Comparison of ENCODE assay signal across 26 mouse cellular contexts in the genomic region with DNA sequence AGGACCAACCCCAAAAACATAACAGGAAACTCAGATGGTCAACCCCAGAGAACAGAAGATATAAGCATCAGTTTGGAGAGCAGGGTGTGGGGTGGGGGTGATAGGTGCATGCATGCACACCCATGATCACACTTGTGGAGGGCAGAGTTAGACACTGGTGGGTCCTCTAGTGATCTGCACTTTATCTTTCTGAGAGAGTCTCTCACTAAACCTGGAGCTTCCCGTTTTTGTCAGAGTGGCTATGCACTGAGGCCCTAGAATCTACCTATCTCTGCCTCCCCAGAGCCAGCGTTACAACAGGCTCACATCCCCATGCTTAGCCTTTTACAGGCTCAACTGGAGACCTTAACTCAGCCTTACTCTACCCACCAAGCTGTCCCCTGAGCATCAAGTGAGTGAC. TPM values are rescaled to one million over a fixed set of nuclear protein-coding genes. Genes with fewer than 3 reads are reported as not detected.
A peak's percentile ranks its signal among the peaks of the same experiment; 100 is the strongest.
DNase-seq lines count a peak whose midpoint lies in the region; ATAC-seq and TF ChIP-seq lines count a peak whose summit lies in the region.
"Had no signal": no experiment of that assay in that cellular context is flagged by ENCODE, and none has a peak within 500 bp of the region (broad histone marks: within the 10 kb centered on the region; RNA-seq: fewer than 3 reads in every experiment).

No protein-coding gene starts in this region.

- 30% methylated on average over 2 of the region's 2 CpGs for WGBS in liver, postnatal 0 days (ENCODE audit: insufficient replicate concordance)

- H3K27ac ChIP-seq in liver, postnatal 0 days (ENCODE audit: low read depth), result peak overlapping the region; percentile 5; the same call in 1 of the 2 replicates
- H3K27ac ChIP-seq: embryonic facial prominence, embryonic 12.5 days; forebrain, embryonic 10.5 days; gastrocnemius, adult 2 months; heart, embryonic 10.5 days; hindbrain, embryonic 12.5 days; hindbrain, postnatal 0 days had no signal

- H3K9ac ChIP-seq in liver, postnatal 0 days (replicated peaks), result no peak overlapping the region
- H3K9ac ChIP-seq: embryonic facial prominence, embryonic 12.5 days; hindbrain, embryonic 12.5 days had no signal

- ATAC-seq in G1E (ENCODE audit: extremely low read depth, insufficient number of reproducible peaks, low FRiP score, poor library complexity, severe bottlenecking), result peak; percentile 66
- 0 out of 2 replicates have a peak, but pooled peaks have one; percentile 8 for ATAC-seq in erythroblast, adult 5-6 weeks (replicated peaks; ENCODE audit: low FRiP score, poor library complexity, severe bottlenecking)
- no peak for ATAC-seq in liver, postnatal 0 days
- ATAC-seq: activated CD4-positive, CD25-positive, alpha-beta regulatory T cell, adult 4 months; forebrain, embryonic 14.5 days; hindbrain, postnatal 0 days had no signal

- H3K36me3 ChIP-seq in G1E (replicated peaks), result peaks cover 85% of the 10 kb centered on the region
- peaks cover 23% of the 10 kb centered on the region for H3K36me3 ChIP-seq in liver, postnatal 0 days (replicated peaks; ENCODE audit: insufficient read depth, low read length)

- H3K4me1 ChIP-seq in G1E (ENCODE audit: insufficient read depth, low read depth, low read length), result peaks cover 49% of the 10 kb centered on the region
- 0 out of 2 replicates have a peak, but pooled peaks cover 5% of the 10 kb centered on the region for H3K4me1 ChIP-seq in liver, postnatal 0 days (ENCODE audit: insufficient read depth)
- H3K4me1 ChIP-seq: embryonic facial prominence, embryonic 12.5 days; forebrain, embryonic 10.5 days; hindbrain, embryonic 12.5 days had no signal

- H3K4me2 ChIP-seq in liver, postnatal 0 days (ENCODE audit: low read depth, low read length), result no peak overlapping the region
- H3K4me2 ChIP-seq: embryonic facial prominence, embryonic 12.5 days; hindbrain, embryonic 12.5 days had no signal

- DNase-seq in G1E (ENCODE audit: low spot score), result no peak
- peak; percentile 98 for DNase-seq in MEL-GATA-1-ER (ENCODE audit: extremely low read depth, low read depth)
- DNase-seq in liver, postnatal 0 days, result no peak
- no peak for DNase-seq in kidney, postnatal 25 days
- DNase-seq in gastrocnemius, postnatal 4 days (ENCODE audit: low spot score in 2 of 2), result no peak
- no peak for DNase-seq in layer of hippocampus, postnatal 36 days
- no peak for DNase-seq in thymus, postnatal 36 days
- DNase-seq: adrenal gland, postnatal 14 days; cerebellum, adult 18-20 months; cerebellum, adult 9-11 months; embryo, embryonic 11 days; gastrocnemius, adult 2 months; gastrocnemius, postnatal 25 days; heart, adult 18-20 months; heart, postnatal 10 days; heart, postnatal 4 days had no signal

- no peaks in the 10 kb centered on the region for H3K27me3 ChIP-seq in G1E (ENCODE audit: insufficient read depth, low read length)
- H3K27me3 ChIP-seq in liver, postnatal 0 days (ENCODE audit: insufficient read depth, low read length), result no peaks in the 10 kb centered on the region
- H3K27me3 ChIP-seq: CH12.LX; embryonic facial prominence, embryonic 12.5 days; hindbrain, embryonic 12.5 days had no signal

- no peak for TF ChIP-seq CTCF in G1E (IDR thresholded peaks at IDR 0.05; ENCODE audit: low read depth, low read length)
- no peak for TF ChIP-seq CTCF in liver, postnatal 0 days (IDR thresholded peaks at IDR 0.05; ENCODE audit: low read depth)

- no peak for TF ChIP-seq EP300 in liver, postnatal 0 days (IDR thresholded peaks at IDR 0.05; ENCODE audit: low read depth)

- H3K9me3 ChIP-seq in G1E (replicated peaks), result peaks cover 8% of the 10 kb centered on the region
- no peaks in the 10 kb centered on the region for H3K9me3 ChIP-seq in liver, postnatal 0 days (ENCODE audit: low read length)
- H3K9me3 ChIP-seq: embryonic facial prominence, embryonic 12.5 days; forebrain, embryonic 10.5 days; heart, embryonic 10.5 days; hindbrain, embryonic 12.5 days had no signal

- H3K4me3 ChIP-seq in G1E (ENCODE audit: low read depth, low read length), result no peak overlapping the region
- H3K4me3 ChIP-seq in liver, postnatal 0 days (ENCODE audit: low read depth, low read length), result no peak overlapping the region
- H3K4me3 ChIP-seq: embryonic facial prominence, embryonic 12.5 days; erythroblast, embryonic 14.5 days; forebrain, embryonic 10.5 days; gastrocnemius, adult 2 months; heart, embryonic 10.5 days; hindbrain, embryonic 12.5 days had no signal

RNA-seq across cellular contexts. Expression of a gene that starts 9.1 kb away (rescaled TPM):
- total RNA-seq in G1E (2014; fragmentation: Nextera tagmentation) (63.4 and 95.9 TPM in 2 replicates), G1E (2017) (76.4 and 77.1 TPM in 2 replicates)
- polyA plus RNA-seq in G1E (2012), result 44.0 and 46.8 TPM in 2 replicates
- 14.6 and 20.9 TPM in 2 replicates for total RNA-seq in erythroblast, adult 5-6 weeks (2015; ENCODE audit: low replicate concordance)
- total RNA-seq in erythroblast, adult 5-6 weeks (2017; ENCODE audit: low replicate concordance), result 35.9 and 52.0 TPM in 2 replicates
- polyA plus RNA-seq in liver, postnatal 0 days (2015; fragmentation: Nextera tagmentation; extraction: Ambion mirVana), result 17.0 and 18.4 TPM in 2 replicates
- total RNA-seq in gastrocnemius, postnatal 4 days (2021), result 10 to 100 TPM; 44.2 to 52.2 TPM
- 10 to 100 TPM; 54.8 to 57.8 TPM for total RNA-seq in layer of hippocampus, postnatal 36 days (2021)

RNA-seq across cellular contexts. Expression of a gene that starts 15.2 kb away (rescaled TPM):
- total RNA-seq in G1E (2014; fragmentation: Nextera tagmentation), result 9.0 and 15.9 TPM in 2 replicates
- 10.2 and 11.1 TPM in 2 replicates for total RNA-seq in G1E (2017)
- polyA plus RNA-seq in G1E (2012), result 68.3 and 101 TPM in 2 replicates
- 2.3 TPM in 1 of 2 replicates, not detected in the other for total RNA-seq in erythroblast, adult 5-6 weeks (2015; ENCODE audit: low replicate concordance)
- 1.9 and 2.9 TPM in 2 replicates for total RNA-seq in erythroblast, adult 5-6 weeks (2017; ENCODE audit: low replicate concordance)
- polyA plus RNA-seq in liver, postnatal 0 days (2015; fragmentation: Nextera tagmentation; extraction: Ambion mirVana), result 4.1 and 4.7 TPM in 2 replicates
- 10 to 100 TPM; 18.4 to 19.4 TPM for total RNA-seq in gastrocnemius, postnatal 4 days (2021)
- total RNA-seq in layer of hippocampus, postnatal 36 days (2021), result 10 to 100 TPM; 55.4 to 56.3 TPM

RNA-seq across cellular contexts. Expression of a gene that starts 22.9 kb away (rescaled TPM):
- total RNA-seq in G1E (2014; fragmentation: Nextera tagmentation) (45.0 and 47.0 TPM in 2 replicates), G1E (2017) (17.0 and 18.3 TPM in 2 replicates)
- polyA plus RNA-seq in G1E (2012), result 19.9 and 21.1 TPM in 2 replicates
- 10.7 and 18.3 TPM in 2 replicates for total RNA-seq in erythroblast, adult 5-6 weeks (2015; ENCODE audit: low replicate concordance)
- total RNA-seq in erythroblast, adult 5-6 weeks (2017; ENCODE audit: low replicate concordance), result 12.7 and 14.5 TPM in 2 replicates
- 3.9 and 4.0 TPM in 2 replicates for polyA plus RNA-seq in liver, postnatal 0 days (2015; fragmentation: Nextera tagmentation; extraction: Ambion mirVana)
- 10 to 100 TPM; 81.4 to 82.4 TPM for total RNA-seq in gastrocnemius, postnatal 4 days (2021)
- total RNA-seq in layer of hippocampus, postnatal 36 days (2021), result 10 to 100 TPM; 87.3 to 88.1 TPM

RNA-seq across cellular contexts. Expression of a gene that starts 49.5 kb away (rescaled TPM):
- total RNA-seq in G1E (2014; fragmentation: Nextera tagmentation) (6.2 and 9.2 TPM in 2 replicates), G1E (2017) (22.2 and 28.1 TPM in 2 replicates)
- polyA plus RNA-seq in G1E (2012), result 13.3 and 13.7 TPM in 2 replicates
- 2.7 TPM in 1 of 2 replicates, not detected in the other for total RNA-seq in erythroblast, adult 5-6 weeks (2015; ENCODE audit: low replicate concordance)
- total RNA-seq in erythroblast, adult 5-6 weeks (2017; ENCODE audit: low replicate concordance), result 1.1 TPM in 1 of 2 replicates, not detected in the other
- 30.0 and 30.6 TPM in 2 replicates for polyA plus RNA-seq in liver, postnatal 0 days (2015; fragmentation: Nextera tagmentation; extraction: Ambion mirVana)
- total RNA-seq in gastrocnemius, postnatal 4 days (2021), result 10 to 100 TPM; 23.7 to 27.2 TPM
- 10 to 100 TPM; 11.4 to 13.1 TPM for total RNA-seq in layer of hippocampus, postnatal 36 days (2021)
